Mouse (Mus musculus) myocyte (in vitro differentiated cells): ENCODE results near the gene Fam122a.

Experiments
- E2F4 ChIP-seq: IDR thresholded peaks from one replicate; pipeline ENCODE4 v1.6.1; 2011; ENCODE audit warnings: mild to moderate bottlenecking, control low read depth, moderate library complexity; ENCODE audit not compliant: insufficient read depth
- MAX ChIP-seq: IDR thresholded peaks from one replicate; pipeline ENCODE4 v1.6.1; 2011; ENCODE audit warnings: low read depth, mild to moderate bottlenecking, control low read depth
- POLR2A ChIP-seq: IDR thresholded peaks from one replicate; pipeline ENCODE4 v1.6.1; 2011; ENCODE audit warnings: low read depth, mild to moderate bottlenecking, control low read depth, moderate library complexity; ENCODE audit not compliant: insufficient read length

GRCm38 (mm10) chr19:24444322-24444721, 32.8 kb downstream of the Fam122a start:
- TF ChIP-seq POLR2A, result no peak
- no peak for TF ChIP-seq E2F4
- no peak for TF ChIP-seq MAX
